ENCODE assay signal across 9 mouse cellular contexts in genomic region chr11:5803551-5803981, GRCm38 (mm10). TPM values are rescaled to one million over a fixed set of nuclear protein-coding genes. Genes with fewer than 3 reads are reported as not detected.
DNase-seq lines count a peak whose midpoint lies in the region; ATAC-seq and TF ChIP-seq lines count a peak whose summit lies in the region.
"Had no signal": no experiment of that assay in that cellular context is flagged by ENCODE, and none has a peak within 500 bp of the region (broad histone marks: within the 10 kb centered on the region; RNA-seq: fewer than 3 reads in every experiment).

Gene Pgam2, minus strand, starts transcription at chr11:5803733.

- H3K36me3 ChIP-seq in embryonic facial prominence, embryonic 15.5 days = peaks cover 28% of the 10 kb centered on the region
- H3K36me3 ChIP-seq in heart, embryonic 12.5 days = peaks cover 32% of the 10 kb centered on the region

- peaks cover 15% of the 10 kb centered on the region for H3K4me1 ChIP-seq in lung, adult 2 months (ENCODE audit: control insufficient read depth, insufficient read depth, low read length)
- peaks cover 15% of the 10 kb centered on the region for H3K4me1 ChIP-seq in embryonic facial prominence, embryonic 15.5 days
- H3K4me1 ChIP-seq in heart, embryonic 12.5 days (replicated peaks) = peaks cover 43% of the 10 kb centered on the region

- TF ChIP-seq POLR2A in lung, adult 2 months (IDR thresholded peaks at IDR 0.05; ENCODE audit: borderline replicate concordance, extremely low read depth, low read depth, low read length) = 0 out of 2 replicates have a peak, but pooled peaks have one; percentile 15

- TF ChIP-seq CTCF in lung, adult 2 months (IDR thresholded peaks at IDR 0.05; ENCODE audit: insufficient read depth, low read length) = no peak

- H3K27ac ChIP-seq in embryonic facial prominence, embryonic 15.5 days (replicated peaks) = peak within 1 kb of the TSS; percentile 28; the same call in 1 of the 2 replicates
- peak within 1 kb of the TSS; percentile 87 for H3K27ac ChIP-seq in heart, embryonic 12.5 days (ENCODE audit: poor library complexity, severe bottlenecking)

- H3K4me2 ChIP-seq in embryonic facial prominence, embryonic 15.5 days (replicated peaks) = no peak within 1 kb of the TSS
- H3K4me2 ChIP-seq in heart, embryonic 12.5 days = peak within 1 kb of the TSS; percentile 68

- 38% methylated on average over 8 of the region's 8 CpGs for WGBS in lung, adult 2 months
- WGBS in embryonic facial prominence, embryonic 15.5 days = 39% methylated on average over 8 of the region's 8 CpGs
- WGBS in heart, embryonic 12.5 days = 14% methylated on average over 8 of the region's 8 CpGs

- H3K9me3 ChIP-seq in embryonic facial prominence, embryonic 15.5 days (replicated peaks) = no peaks in the 10 kb centered on the region
- H3K9me3 ChIP-seq in heart, embryonic 12.5 days (replicated peaks) = no peaks in the 10 kb centered on the region

- no peaks in the 10 kb centered on the region for H3K27me3 ChIP-seq in embryonic facial prominence, embryonic 15.5 days
- no peaks in the 10 kb centered on the region for H3K27me3 ChIP-seq in heart, embryonic 12.5 days (replicated peaks)
- H3K27me3 ChIP-seq: megakaryocyte, embryonic 14.5 days had no signal

- ATAC-seq in embryonic facial prominence, embryonic 15.5 days (ENCODE audit: insufficient number of reproducible peaks, low FRiP score, low TSS enrichment, low read depth) = no peak
- peak; percentile 73 for ATAC-seq in heart, embryonic 12.5 days (ENCODE audit: insufficient number of reproducible peaks, low FRiP score)
- ATAC-seq in megakaryocyte-erythroid progenitor cell, adult 5-6 weeks (replicated peaks; ENCODE audit: low FRiP score, low TSS enrichment, poor library complexity, severe bottlenecking) = no peak

- no peak within 1 kb of the TSS for H3K9ac ChIP-seq in embryonic facial prominence, embryonic 15.5 days
- peak within 1 kb of the TSS; percentile 82 for H3K9ac ChIP-seq in heart, embryonic 12.5 days

- H3K4me3 ChIP-seq in lung, adult 2 months (replicated peaks; ENCODE audit: extremely low read depth, low read depth, low read length) = no peak within 1 kb of the TSS
- H3K4me3 ChIP-seq in embryonic facial prominence, embryonic 15.5 days (replicated peaks) = no peak within 1 kb of the TSS; the same call in 1 of the 2 replicates
- H3K4me3 ChIP-seq in heart, embryonic 12.5 days = peak within 1 kb of the TSS; percentile 57
- H3K4me3 ChIP-seq: megakaryocyte, embryonic 14.5 days had no signal

- DNase-seq in lung, adult 2 months = no peak
- no peak for DNase-seq in lung, postnatal 10 days
- no peak for DNase-seq in layer of hippocampus, postnatal 25 days (ENCODE audit: extremely low spot score in 1 of 2, low spot score in 1 of 2)
- DNase-seq in spleen, postnatal 4 days (ENCODE audit: low spot score in 2 of 2) = no peak
- no peak for DNase-seq in spleen, postnatal 36 days (ENCODE audit: low spot score in 2 of 2)

RNA-seq across cellular contexts. Expression of gene Pgam2, which starts in this region (rescaled TPM):
- 14.4 and 79.5 TPM in 2 replicates for polyA plus RNA-seq in lung, adult 2 months (2012; rRNA removed)
- polyA plus RNA-seq in embryonic facial prominence, embryonic 15.5 days (2015; fragmentation: Nextera tagmentation; extraction: Ambion mirVana) = 71.2 and 107 TPM in 2 replicates
- 738 and 761 TPM in 2 replicates for polyA plus RNA-seq in heart, embryonic 12.5 days (2016; fragmentation: Nextera tagmentation; extraction: Ambion mirVana)
- total RNA-seq in layer of hippocampus, postnatal 25 days (2021) = 10 to 100 TPM; 16.4 to 17.2 TPM
- 0.24 TPM in 1 of 2 replicates, not detected in the other for total RNA-seq in megakaryocyte-erythroid progenitor cell, adult 5-6 weeks (2014; fragmentation: Nextera tagmentation)
- not detected in 2 replicates for total RNA-seq in megakaryocyte-erythroid progenitor cell, adult 5-6 weeks (2017)

Comparison
In these comparisons a context has a peak if more than half of its experiments do, and no peak if none do; other contexts are left out.
1. RNA of gene Pgam2 (total RNA-seq): 16.4 to 17.2 TPM in layer of hippocampus, postnatal 25 days; 0.24 TPM in megakaryocyte-erythroid progenitor cell, adult 5-6 weeks; every median in the first group is over 10 times any median in the second.